Mouse (Mus musculus) heart, postnatal 0 days (tissue): ENCODE data around the gene Wrap73. TPM values are rescaled to one million over a fixed set of nuclear protein-coding genes. Genes with fewer than 3 reads are reported as not detected.

ENCODE experiments used
- ATAC-seq: fragments of 200-750 bp; cut with Nextera tagmentation; 2 replicates; pipeline ENCODE4 v1.8.0; 2017; ENCODE audit warnings: low read depth, moderate number of reproducible peaks, moderate library complexity; ENCODE audit not compliant: insufficient read depth
- DNase-seq: peaks from one replicate; pipeline ENCODE4 v3.0.0-alpha.2; 2016; ENCODE audit warnings: low spot score
- H3K27ac ChIP-seq: fragments of 300-500 bp; sonication (generic); 2 replicates; pipeline ENCODE4 v1.5.1; 2014; ENCODE audit warnings: low read depth, mild to moderate bottlenecking
- H3K27me3 ChIP-seq: fragments of 300-500 bp; sonication (generic); 2 replicates; pipeline ENCODE4 v1.6.1; 2014; ENCODE audit warnings: low read length, mixed read lengths; ENCODE audit not compliant: control insufficient read depth, insufficient read depth
- H3K36me3 ChIP-seq: fragments of 300-500 bp; sonication (generic); replicated peaks from 2 replicates; pipeline ENCODE4 v1.6.1; 2014; ENCODE audit warnings: low read length, mixed read lengths; ENCODE audit not compliant: control insufficient read depth, insufficient read depth
- H3K4me1 ChIP-seq: fragments of 300-500 bp; sonication (generic); 2 replicates; pipeline ENCODE4 v1.6.1; 2014; ENCODE audit warnings: antibody characterized with exemption; ENCODE audit not compliant: control insufficient read depth, insufficient read depth
- H3K4me2 ChIP-seq: fragments of 300-500 bp; sonication (generic); 2 replicates; pipeline ENCODE4 v1.6.1; 2014; ENCODE audit warnings: low read depth, mild to moderate bottlenecking, low read length, moderate library complexity
- H3K4me3 ChIP-seq: fragments of 300-500 bp; sonication (generic); 2 replicates; pipeline ENCODE4 v1.5.1; 2014; ENCODE audit warnings: low read depth, low read length
- H3K9ac ChIP-seq: fragments of 300-500 bp; sonication (generic); replicated peaks from 2 replicates; pipeline ENCODE4 v1.6.1; 2014; ENCODE audit warnings: low read depth, low read length, mixed read lengths
- H3K9me3 ChIP-seq: fragments of 300-500 bp; sonication (generic); replicated peaks from 2 replicates; pipeline ENCODE4 v1.6.1; 2016; ENCODE audit warnings: low read length; ENCODE audit not compliant: control insufficient read depth
- CTCF ChIP-seq: IDR thresholded peaks from 2 replicates; pipeline ENCODE4 v1.5.1; 2016; ENCODE audit warnings: antibody characterized with exemption, control low read depth, low read depth
- EP300 ChIP-seq: IDR thresholded peaks from 2 replicates; pipeline ENCODE4 v1.6.1; 2016; ENCODE audit warnings: antibody characterized with exemption, low read depth
- WGBS: fragments of 180-500 bp; shearing (Covaris S2); extraction: QIAGEN DNeasy Blood & Tissue Kit; methylation state at CpG from one replicate; pipeline ENCODE4 v1.1.7; 2014; 5-methylcytosine and 5-hydroxymethylcytosine counted together
- polyA plus RNA-seq: library from polyadenylated mRNA; unstranded; fragments of >200 nt; fragmentation: Nextera tagmentation; extraction: Ambion mirVana; gene quantifications from 2 replicates; pipeline ENCODE4 v1.2.1, GENCODE M21; 2015
- total RNA-seq: library from RNA; depleted of rRNA; stranded (reverse); fragments of >200 nt; gene quantifications from 2 replicates; pipeline ENCODE4 v1.2.3, GENCODE M21; 2014; ENCODE audit warnings: low replicate concordance

Gene Wrap73
- total and polyA plus RNA-seq, 2 experiments from 2014 or later = 14.3 to 24.0 TPM

- 67% methylated on average over 11 of the region's 11 CpGs for WGBS
- Histone ChIP-seq H3K36me3 (peaks cover 72% of the 10 kb centered on the region), H3K4me2 (no peak overlapping the region), H3K4me1 (no peaks in the 10 kb centered on the region), H3K9me3 (no peaks in the 10 kb centered on the region), H3K4me3 (no peak overlapping the region), H3K9ac (no peak overlapping the region), H3K27me3 (no peaks in the 10 kb centered on the region), H3K27ac (no peak overlapping the region)
- DNase-seq = no peak
- TF ChIP-seq EP300 (no peak), CTCF (no peak)
- no peak for ATAC-seq
Measured at GRCm38 (mm10) chr4:154154104-154154503, 11.9 kb downstream of the Wrap73 start.

- DNase-seq (no peak), ATAC-seq (no peak)
- TF ChIP-seq EP300 = no peak
- TF ChIP-seq CTCF = no peak
- H3K4me3 ChIP-seq = no peak overlapping the region
- H3K9me3 ChIP-seq = no peaks in the 10 kb centered on the region
- no peaks in the 10 kb centered on the region for H3K27me3 ChIP-seq
- no peak overlapping the region for H3K9ac ChIP-seq
- WGBS = 84% methylated on average over 7 of the region's 7 CpGs
- H3K36me3 ChIP-seq = peaks cover 60% of the 10 kb centered on the region
- H3K4me1 ChIP-seq = peaks cover 10% of the 10 kb centered on the region
- no peak overlapping the region for H3K27ac ChIP-seq
- H3K4me2 ChIP-seq = no peak overlapping the region
Measured at GRCm38 (mm10) chr4:154156050-154156449, 13.9 kb downstream of the Wrap73 start.

DNA sequence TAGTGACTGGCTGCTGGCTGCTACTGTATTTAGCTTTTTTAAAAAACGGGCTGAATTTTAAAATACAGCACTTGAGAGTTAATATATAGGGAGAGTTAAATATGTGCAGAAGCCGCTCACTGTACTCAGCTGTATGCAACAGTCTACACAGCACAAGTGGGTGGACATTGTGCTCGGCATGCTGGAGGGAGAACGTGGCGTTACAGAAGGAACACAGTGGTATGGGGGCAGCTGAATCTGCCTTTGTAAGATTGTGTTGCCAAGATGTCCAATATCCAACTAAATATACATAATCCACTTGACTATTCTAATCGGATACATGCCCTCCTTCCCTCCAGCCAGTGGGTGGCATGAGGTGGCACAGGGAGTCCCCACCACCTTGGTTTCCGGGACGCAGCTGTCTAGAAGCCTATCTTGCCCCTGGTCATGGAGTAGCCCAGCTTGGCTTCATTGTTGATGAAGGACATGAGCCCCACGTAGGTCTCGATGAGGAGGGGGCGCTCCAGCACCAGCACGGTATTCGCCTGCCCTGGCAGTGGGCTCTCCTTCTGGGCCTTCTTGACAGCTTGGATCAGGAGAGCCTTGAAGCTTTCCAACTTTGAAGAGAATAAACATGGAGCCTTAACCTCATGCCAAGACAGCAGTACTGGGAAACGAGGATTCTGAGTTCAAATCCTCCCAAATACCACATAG, 15.9 kb downstream of the Wrap73 start:
- Histone ChIP-seq H3K9me3 (no peaks in the 10 kb centered on the region), H3K9ac (no peak overlapping the region), H3K4me1 (peaks cover 15% of the 10 kb centered on the region), H3K4me3 (no peak overlapping the region), H3K4me2 (no peak overlapping the region), H3K27me3 (no peaks in the 10 kb centered on the region), H3K27ac (no peak overlapping the region), H3K36me3 (peaks cover 45% of the 10 kb centered on the region)
- DNase-seq = no peak
- TF ChIP-seq CTCF = no peak
- no peak for TF ChIP-seq EP300
- no peak for ATAC-seq
- 86% methylated on average over 14 of the region's 14 CpGs for WGBS

- H3K9ac ChIP-seq = no peak overlapping the region
- 15% methylated on average over 6 of the region's 6 CpGs for WGBS
- peak overlapping the region; percentile 90 for H3K4me2 ChIP-seq
- H3K4me1 ChIP-seq = peaks cover 15% of the 10 kb centered on the region
- H3K36me3 ChIP-seq = peaks cover 45% of the 10 kb centered on the region
- DNase-seq (peak; percentile 61), ATAC-seq (0 out of 2 replicates have a peak, but pooled peaks have one; percentile 24)
- TF ChIP-seq CTCF = peak; percentile 98
- no peak for TF ChIP-seq EP300
- H3K9me3 ChIP-seq = no peaks in the 10 kb centered on the region
- H3K27me3 ChIP-seq = no peaks in the 10 kb centered on the region
- H3K4me3 ChIP-seq = no peak overlapping the region
- no peak overlapping the region for H3K27ac ChIP-seq
Measured at GRCm38 (mm10) chr4:154159002-154159401, 16.8 kb downstream of the Wrap73 start.

DNA sequence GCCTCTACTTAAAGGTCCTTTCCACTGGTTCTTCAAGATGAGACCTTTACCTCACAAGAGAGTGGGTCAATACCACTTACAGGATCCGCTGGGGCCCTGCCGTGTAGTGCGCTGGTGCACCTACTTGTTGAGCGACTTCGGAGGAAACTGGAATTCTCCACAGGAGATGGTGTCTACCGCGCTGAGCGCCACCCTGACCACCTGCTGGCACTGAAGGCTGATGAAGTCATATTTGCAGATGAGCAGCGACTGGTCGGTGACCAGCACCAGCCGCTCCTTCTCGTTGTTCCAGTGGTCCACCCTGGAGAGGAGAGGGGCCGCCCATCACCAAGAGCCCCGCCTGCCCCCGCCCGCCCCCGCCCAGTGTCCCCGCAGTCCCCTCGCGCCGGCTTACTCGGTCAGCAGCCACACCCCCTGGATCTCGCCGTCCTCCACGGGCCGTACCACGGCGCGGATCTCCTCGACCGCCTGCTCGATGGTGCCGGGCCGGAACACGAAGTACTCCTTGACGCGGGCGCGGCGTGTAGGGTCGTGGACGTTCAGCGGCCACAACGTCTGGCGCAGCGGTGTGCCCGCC, 17.9 kb downstream of the Wrap73 start:
- no peak for DNase-seq
- 2% methylated on average over 43 of the region's 47 CpGs for WGBS
- Histone ChIP-seq H3K27me3 (no peaks in the 10 kb centered on the region), H3K4me2 (peak overlapping the region; percentile 90), H3K27ac (peak overlapping the region; percentile 87), H3K36me3 (peaks cover 37% of the 10 kb centered on the region), H3K4me3 (peak overlapping the region; percentile 93), H3K9me3 (no peaks in the 10 kb centered on the region), H3K9ac (peak overlapping the region; percentile 79), H3K4me1 (peaks cover 15% of the 10 kb centered on the region)
- no peak for TF ChIP-seq CTCF
- no peak for TF ChIP-seq EP300
- ATAC-seq = peak; percentile 36
